Mouse (Mus musculus) C2C12 (cell line): ENCODE results near the gene Zkscan17.

Experiments
- CEBPB ChIP-seq: IDR thresholded peaks from one replicate; pipeline ENCODE4 v1.6.1; 2011; ENCODE audit warnings: low read depth, mild to moderate bottlenecking, control low read depth, moderate library complexity
- CTCF ChIP-seq: IDR thresholded peaks from one replicate; pipeline ENCODE4 v1.5.1; 2011; ENCODE audit not compliant: control insufficient read depth, insufficient read depth, insufficient read length
- FOSL1 ChIP-seq: IDR thresholded peaks from one replicate; pipeline ENCODE4 v1.8.0; 2011; ENCODE audit warnings: mild to moderate bottlenecking, low read length; ENCODE audit not compliant: poor library complexity, insufficient read depth, severe bottlenecking
- MAX ChIP-seq: IDR thresholded peaks from one replicate; pipeline ENCODE4 v1.6.1; 2011; ENCODE audit warnings: mild to moderate bottlenecking, control low read depth
- MYOD1 ChIP-seq: IDR thresholded peaks from one replicate; pipeline ENCODE4 v1.6.1; 2011; ENCODE audit warnings: low read depth; ENCODE audit not compliant: control insufficient read depth, insufficient read length
- MYOG ChIP-seq: IDR thresholded peaks from one replicate; pipeline ENCODE4 v1.6.1; 2011; ENCODE audit not compliant: control insufficient read depth, insufficient read length; ENCODE audit errors: extremely low read depth
- USF1 ChIP-seq: IDR thresholded peaks from one replicate; pipeline ENCODE4 v1.6.1; 2011; ENCODE audit warnings: low read depth, mild to moderate bottlenecking, control low read depth, moderate library complexity

GRCm38 (mm10) chr11:59514381-59514780 lies 12.2 kb downstream of the Zkscan17 start:
- TF ChIP-seq CTCF = no peak
- no peak for TF ChIP-seq CEBPB
- no peak for TF ChIP-seq MAX
- no peak for TF ChIP-seq MYOD1
- no peak for TF ChIP-seq USF1
- TF ChIP-seq FOSL1 = no peak
- no peak for TF ChIP-seq MYOG
